Comparison of ENCODE assay signal across 8 mouse cellular contexts in the genomic region with DNA sequence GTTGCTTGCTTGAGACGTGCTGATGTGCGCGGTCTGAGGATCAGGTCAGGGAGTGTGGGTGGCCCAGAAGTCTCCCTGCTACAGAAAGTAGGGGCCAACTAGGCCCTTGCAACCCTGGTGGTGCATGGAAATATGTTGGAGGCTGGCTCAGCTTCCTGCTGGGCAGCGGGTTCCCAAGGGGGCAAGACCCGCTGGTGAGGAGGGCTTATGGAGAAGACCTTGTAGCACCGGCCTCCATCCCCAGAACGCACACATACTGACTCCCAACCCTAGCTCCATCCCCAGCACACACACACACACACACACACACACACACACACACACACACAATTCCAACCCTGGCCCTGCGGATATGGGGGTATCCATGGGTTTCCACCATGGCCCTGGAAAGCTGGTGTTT. TPM values are rescaled to one million over a fixed set of nuclear protein-coding genes. Genes with fewer than 3 reads are reported as not detected.
DNase-seq lines count a peak whose midpoint lies in the region; ATAC-seq and TF ChIP-seq lines count a peak whose summit lies in the region.

No protein-coding gene starts in this region.

- no peak overlapping the region for H3K9ac ChIP-seq in lung, postnatal 0 days (replicated peaks; ENCODE audit: low read depth)
- H3K9ac ChIP-seq in embryonic facial prominence, embryonic 13.5 days, result peak overlapping the region; percentile 100
- no peak overlapping the region for H3K9ac ChIP-seq in hindbrain, embryonic 16.5 days (ENCODE audit: low read depth, low read length)
- peak overlapping the region; percentile 97 for H3K9ac ChIP-seq in neural tube, embryonic 12.5 days

- no peaks in the 10 kb centered on the region for H3K36me3 ChIP-seq in lung, postnatal 0 days (ENCODE audit: insufficient read depth, low read length)
- H3K36me3 ChIP-seq in embryonic facial prominence, embryonic 13.5 days, result no peaks in the 10 kb centered on the region
- no peaks in the 10 kb centered on the region for H3K36me3 ChIP-seq in hindbrain, embryonic 16.5 days (ENCODE audit: control insufficient read depth, insufficient read depth, low read length)
- H3K36me3 ChIP-seq in neural tube, embryonic 12.5 days, result no peaks in the 10 kb centered on the region

- H3K9me3 ChIP-seq in lung, postnatal 0 days (ENCODE audit: low read length), result no peaks in the 10 kb centered on the region
- no peaks in the 10 kb centered on the region for H3K9me3 ChIP-seq in embryonic facial prominence, embryonic 13.5 days
- no peaks in the 10 kb centered on the region for H3K9me3 ChIP-seq in hindbrain, embryonic 16.5 days (ENCODE audit: control insufficient read depth, low read length)
- H3K9me3 ChIP-seq in neural tube, embryonic 12.5 days, result no peaks in the 10 kb centered on the region

- H3K27ac ChIP-seq in lung, postnatal 0 days (ENCODE audit: low read length), result peak overlapping the region; percentile 99
- peak overlapping the region; percentile 99 for H3K27ac ChIP-seq in embryonic facial prominence, embryonic 13.5 days
- peak overlapping the region; percentile 58; the same call in 1 of the 2 replicates for H3K27ac ChIP-seq in hindbrain, embryonic 16.5 days (ENCODE audit: low read depth, low read length)
- no peak overlapping the region for H3K27ac ChIP-seq in neural tube, embryonic 12.5 days

- H3K27me3 ChIP-seq in lung, postnatal 0 days (replicated peaks; ENCODE audit: insufficient read depth, low read length), result no peaks in the 10 kb centered on the region
- H3K27me3 ChIP-seq in embryonic facial prominence, embryonic 13.5 days, result no peaks in the 10 kb centered on the region
- no peaks in the 10 kb centered on the region for H3K27me3 ChIP-seq in hindbrain, embryonic 16.5 days (replicated peaks; ENCODE audit: control insufficient read depth, insufficient read depth, low read length)
- H3K27me3 ChIP-seq in neural tube, embryonic 12.5 days (replicated peaks), result 0 out of 2 replicates have a peak, but pooled peaks cover 13% of the 10 kb centered on the region

- peak overlapping the region; percentile 94 for H3K4me2 ChIP-seq in lung, postnatal 0 days (replicated peaks; ENCODE audit: low read depth, low read length)
- H3K4me2 ChIP-seq in embryonic facial prominence, embryonic 13.5 days, result peak overlapping the region; percentile 96
- H3K4me2 ChIP-seq in hindbrain, embryonic 16.5 days (ENCODE audit: low read length), result peak overlapping the region; percentile 100
- H3K4me2 ChIP-seq in neural tube, embryonic 12.5 days (replicated peaks), result peak overlapping the region; percentile 94

- WGBS in lung, postnatal 0 days, result 12% methylated on average over 8 of the region's 8 CpGs
- WGBS in embryonic facial prominence, embryonic 13.5 days, result 2% methylated on average over 8 of the region's 8 CpGs
- 5% methylated on average over 8 of the region's 8 CpGs for WGBS in hindbrain, embryonic 16.5 days
- 17% methylated on average over 8 of the region's 8 CpGs for WGBS in neural tube, embryonic 12.5 days

- 0 out of 2 replicates have a peak overlapping the region, but pooled peaks have one; percentile 87 for H3K4me3 ChIP-seq in lung, postnatal 0 days (ENCODE audit: low read depth, low read length)
- H3K4me3 ChIP-seq in embryonic facial prominence, embryonic 13.5 days, result peak overlapping the region; percentile 99
- H3K4me3 ChIP-seq in hindbrain, embryonic 16.5 days (ENCODE audit: low read length), result peak overlapping the region; percentile 53
- H3K4me3 ChIP-seq in neural tube, embryonic 12.5 days, result peak overlapping the region; percentile 89; the same call in 1 of the 2 replicates

- no peak for ATAC-seq in lung, postnatal 0 days
- no peak for ATAC-seq in embryonic facial prominence, embryonic 13.5 days (ENCODE audit: insufficient number of reproducible peaks, insufficient read depth, low FRiP score, low TSS enrichment, low read depth)
- ATAC-seq in hindbrain, embryonic 16.5 days, result no peak
- ATAC-seq in neural tube, embryonic 12.5 days (ENCODE audit: low FRiP score, low read depth), result no peak

- H3K4me1 ChIP-seq in lung, postnatal 0 days (ENCODE audit: insufficient read depth, low read depth, low read length), result peaks cover 6% of the 10 kb centered on the region; the same call in 1 of the 2 replicates
- peaks cover 55% of the 10 kb centered on the region for H3K4me1 ChIP-seq in embryonic facial prominence, embryonic 13.5 days
- H3K4me1 ChIP-seq in hindbrain, embryonic 16.5 days (ENCODE audit: control insufficient read depth, insufficient read depth, low read depth, low read length), result peaks cover 22% of the 10 kb centered on the region
- peaks cover 36% of the 10 kb centered on the region for H3K4me1 ChIP-seq in neural tube, embryonic 12.5 days

- no peak for TF ChIP-seq CTCF in lung, postnatal 0 days (IDR thresholded peaks at IDR 0.05)

- peak; percentile 28 for DNase-seq in lung, postnatal 0 days (ENCODE audit: low spot score)
- no peak for DNase-seq in lung, adult 18-20 months
- no peak for DNase-seq in thymus, postnatal 14 days
- no peak for DNase-seq in right cerebral cortex, postnatal 25 days
- no peak for DNase-seq in B cell, adult 2 months

- no peak for TF ChIP-seq EP300 in lung, postnatal 0 days (IDR thresholded peaks at IDR 0.05)

RNA-seq across cellular contexts. Expression of gene Ier5l, which starts 3.0 kb away (rescaled TPM):
- 3.6 and 4.0 TPM in 2 replicates for polyA plus RNA-seq in lung, postnatal 0 days (2015; fragmentation: Nextera tagmentation; extraction: Ambion mirVana)
- polyA plus RNA-seq in embryonic facial prominence, embryonic 13.5 days (2015; fragmentation: Nextera tagmentation; extraction: Ambion mirVana), result 3.5 and 4.0 TPM in 2 replicates
- polyA plus RNA-seq in hindbrain, embryonic 16.5 days (2015; fragmentation: Nextera tagmentation; extraction: Ambion mirVana), result 1.2 and 1.4 TPM in 2 replicates
- 5.7 and 5.8 TPM in 2 replicates for polyA plus RNA-seq in neural tube, embryonic 12.5 days (2016; fragmentation: Nextera tagmentation; extraction: Ambion mirVana)

RNA-seq across cellular contexts. Expression of gene Ptpa, which starts 55.2 kb away (rescaled TPM):
- polyA plus RNA-seq in lung, postnatal 0 days (2015; fragmentation: Nextera tagmentation; extraction: Ambion mirVana), result 88.0 and 93.3 TPM in 2 replicates
- 150 and 163 TPM in 2 replicates for polyA plus RNA-seq in embryonic facial prominence, embryonic 13.5 days (2015; fragmentation: Nextera tagmentation; extraction: Ambion mirVana)
- polyA plus RNA-seq in hindbrain, embryonic 16.5 days (2015; fragmentation: Nextera tagmentation; extraction: Ambion mirVana), result 153 and 159 TPM in 2 replicates
- polyA plus RNA-seq in neural tube, embryonic 12.5 days (2016; fragmentation: Nextera tagmentation; extraction: Ambion mirVana), result 129 and 135 TPM in 2 replicates

RNA-seq across cellular contexts. Expression of gene Crat, which starts 55.4 kb away (rescaled TPM):
- 36.5 and 37.4 TPM in 2 replicates for polyA plus RNA-seq in lung, postnatal 0 days (2015; fragmentation: Nextera tagmentation; extraction: Ambion mirVana)
- polyA plus RNA-seq in embryonic facial prominence, embryonic 13.5 days (2015; fragmentation: Nextera tagmentation; extraction: Ambion mirVana), result 22.5 and 25.0 TPM in 2 replicates
- 25.4 and 30.8 TPM in 2 replicates for polyA plus RNA-seq in hindbrain, embryonic 16.5 days (2015; fragmentation: Nextera tagmentation; extraction: Ambion mirVana)
- polyA plus RNA-seq in neural tube, embryonic 12.5 days (2016; fragmentation: Nextera tagmentation; extraction: Ambion mirVana), result 26.0 and 27.7 TPM in 2 replicates

Comparison
In these comparisons a context has a peak if more than half of its experiments do, and no peak if none do; other contexts are left out.
1. H3K9ac ChIP-seq: peak in embryonic facial prominence, embryonic 13.5 days (single experiment) and neural tube, embryonic 12.5 days (single experiment); none in lung, postnatal 0 days (single experiment) and hindbrain, embryonic 16.5 days (single experiment).
2. Peak in every context shown above with its lines, with median percentiles within 50 percentile points of each other: H3K4me2 ChIP-seq and H3K4me3 ChIP-seq.